Mouse (Mus musculus): ENCODE measurements at regions not wholly inside any gene's neighbourhood (a gene's known extent, or its start where the extent isn't known, plus 50 kb on each side); places are given as distances from the start of the nearest gene placed in this dataset.

DNA sequence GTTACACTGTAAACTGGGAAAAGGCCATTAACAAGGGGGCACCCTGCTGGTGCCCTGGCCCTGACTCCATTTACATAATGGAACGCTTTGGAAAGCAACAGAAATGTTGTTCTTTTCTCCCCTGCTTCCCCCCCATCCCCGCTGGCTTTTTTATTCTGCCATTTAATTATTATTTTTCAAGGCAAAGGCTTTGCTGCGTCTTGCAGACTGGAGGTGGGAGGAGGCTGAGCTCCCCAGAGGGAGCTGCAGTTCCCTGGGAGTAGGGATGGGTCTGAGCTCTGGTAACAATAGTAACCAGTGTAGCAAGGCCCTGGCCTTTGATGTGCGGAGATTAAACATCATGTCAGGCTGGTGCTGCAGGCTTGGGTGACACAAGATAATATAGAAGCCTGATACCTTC, 168.6 kb downstream of the Gadd45g start:
- H3K27ac ChIP-seq (ENCODE audit: control insufficient read depth, insufficient read depth, low read depth, low read length): no peak overlapping the region
- no peaks in the 10 kb centered on the region for H3K36me3 ChIP-seq (ENCODE audit: control insufficient read depth, insufficient read depth, low read length)
- H3K27me3 ChIP-seq (ENCODE audit: control insufficient read depth, insufficient read depth, low read length): no peaks in the 10 kb centered on the region
- TF ChIP-seq CTCF (IDR thresholded peaks at IDR 0.05; ENCODE audit: control insufficient read depth, insufficient read depth, insufficient replicate concordance, low read depth, low read length): no peak
- TF ChIP-seq POLR2A (IDR thresholded peaks at IDR 0.05; ENCODE audit: control insufficient read depth, low read depth, low read length): no peak
- H3K4me1 ChIP-seq (ENCODE audit: control insufficient read depth, insufficient read depth, low read length): no peaks in the 10 kb centered on the region; the same call in 1 of the 2 replicates
- H3K4me3 ChIP-seq (ENCODE audit: control insufficient read depth, low read depth, low read length): no peak overlapping the region

DNA sequence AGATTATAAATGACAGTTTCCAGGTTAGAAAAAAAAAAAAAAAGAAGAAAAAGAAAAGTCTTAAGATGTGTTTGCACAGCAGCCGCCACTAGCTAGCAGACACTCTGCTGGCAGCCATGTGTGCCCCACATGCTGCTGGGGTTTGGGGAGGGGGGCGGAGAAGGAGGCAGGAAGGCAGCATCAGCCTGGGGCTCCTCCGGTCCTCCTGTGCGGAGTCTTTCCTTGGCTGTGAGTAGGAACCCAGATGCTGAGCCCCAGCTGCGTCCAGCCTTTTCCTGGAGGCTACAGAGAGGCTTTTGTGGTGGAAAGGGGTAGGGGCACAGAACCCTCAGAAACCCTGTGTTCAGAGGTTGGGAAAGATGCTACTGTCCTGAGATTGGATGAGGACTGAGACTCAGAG, 169.0 kb downstream of the Gadd45g start:
- H3K4me1 ChIP-seq (ENCODE audit: control insufficient read depth, insufficient read depth, low read length): no peaks in the 10 kb centered on the region; the same call in 1 of the 2 replicates
- no peak overlapping the region for H3K27ac ChIP-seq (ENCODE audit: control insufficient read depth, insufficient read depth, low read depth, low read length)

DNA sequence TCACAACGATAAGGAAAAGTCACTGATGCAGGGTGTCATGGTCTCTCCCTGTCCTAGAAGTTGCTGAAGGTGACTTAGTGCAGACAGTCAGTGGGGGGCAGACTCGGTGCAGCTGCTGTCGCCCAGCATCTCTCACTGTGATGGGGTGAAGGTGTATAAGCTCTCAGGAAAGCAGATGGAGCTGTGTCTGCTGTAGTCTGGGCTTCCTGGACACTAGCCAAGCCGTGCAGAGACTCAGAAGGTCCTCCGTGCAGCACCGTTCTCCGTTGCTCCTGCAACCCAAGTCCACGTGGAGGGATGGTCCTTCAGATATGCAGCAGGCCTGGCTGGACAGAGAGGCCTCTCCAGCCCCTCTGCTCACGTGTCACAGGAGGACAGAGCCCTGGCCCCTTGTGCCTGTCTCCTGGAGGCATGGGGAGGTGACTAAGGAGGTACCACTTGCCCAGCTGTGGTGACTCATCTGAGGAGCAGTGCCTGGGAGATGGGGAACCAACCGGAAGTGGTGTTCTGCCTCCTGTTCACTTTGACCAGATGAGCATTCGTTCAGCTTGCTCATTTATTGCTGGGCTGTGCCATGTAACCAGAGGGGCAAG, 171.2 kb downstream of the Gadd45g start:
- Histone ChIP-seq H3K4me1 (ENCODE audit: control insufficient read depth, insufficient read depth, low read length) (no peaks in the 10 kb centered on the region; the same call in 1 of the 2 replicates), H3K27ac (ENCODE audit: control insufficient read depth, insufficient read depth, low read depth, low read length) (no peak overlapping the region)

More for the DNA sequence above, 169.0 kb downstream of the Gadd45g start:
- H3K36me3 ChIP-seq (ENCODE audit: control insufficient read depth, insufficient read depth, low read length): no peaks in the 10 kb centered on the region
- TF ChIP-seq CTCF (IDR thresholded peaks at IDR 0.05; ENCODE audit: control insufficient read depth, insufficient read depth, insufficient replicate concordance, low read depth, low read length): no peak
- TF ChIP-seq POLR2A (IDR thresholded peaks at IDR 0.05; ENCODE audit: control insufficient read depth, low read depth, low read length): no peak
- peak overlapping the region; percentile 61 for H3K4me3 ChIP-seq (ENCODE audit: control insufficient read depth, low read depth, low read length)
- no peaks in the 10 kb centered on the region for H3K27me3 ChIP-seq (ENCODE audit: control insufficient read depth, insufficient read depth, low read length)

DNA sequence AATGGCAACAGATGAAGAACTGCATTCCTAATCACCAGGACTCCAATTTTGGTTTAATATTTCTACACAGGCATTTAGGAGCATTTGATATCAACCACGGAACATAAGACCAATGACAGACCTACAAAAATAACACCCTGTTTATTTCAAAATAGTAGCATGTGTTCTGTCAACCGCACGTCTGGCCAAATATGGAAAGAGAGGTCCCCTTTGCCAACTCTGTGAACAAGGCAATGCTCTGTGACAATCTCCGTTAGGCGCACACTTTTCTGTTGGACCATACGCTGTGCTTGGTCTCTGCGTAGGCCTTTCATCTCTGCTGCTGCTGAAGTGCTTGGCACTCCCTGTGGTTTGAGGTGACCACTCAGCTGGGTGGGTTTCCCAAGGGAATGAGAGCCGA, 173.2 kb downstream of the Gadd45g start:
- TF ChIP-seq CTCF (IDR thresholded peaks at IDR 0.05; ENCODE audit: control insufficient read depth, insufficient read depth, insufficient replicate concordance, low read depth, low read length) (no peak), POLR2A (IDR thresholded peaks at IDR 0.05; ENCODE audit: control insufficient read depth, low read depth, low read length) (no peak)
- H3K27ac ChIP-seq (ENCODE audit: control insufficient read depth, insufficient read depth, low read depth, low read length): no peak overlapping the region
- H3K27me3 ChIP-seq (ENCODE audit: control insufficient read depth, insufficient read depth, low read length): no peaks in the 10 kb centered on the region
- no peaks in the 10 kb centered on the region; the same call in 1 of the 2 replicates for H3K4me1 ChIP-seq (ENCODE audit: control insufficient read depth, insufficient read depth, low read length)
- H3K36me3 ChIP-seq (ENCODE audit: control insufficient read depth, insufficient read depth, low read length): no peaks in the 10 kb centered on the region
- H3K4me3 ChIP-seq (ENCODE audit: control insufficient read depth, low read depth, low read length): no peak overlapping the region

More for the DNA sequence above, 171.2 kb downstream of the Gadd45g start:
- TF ChIP-seq POLR2A (IDR thresholded peaks at IDR 0.05; ENCODE audit: control insufficient read depth, low read depth, low read length): no peak
- TF ChIP-seq CTCF (IDR thresholded peaks at IDR 0.05; ENCODE audit: control insufficient read depth, insufficient read depth, insufficient replicate concordance, low read depth, low read length): no peak
- Histone ChIP-seq H3K4me3 (ENCODE audit: control insufficient read depth, low read depth, low read length) (no peak overlapping the region), H3K27me3 (ENCODE audit: control insufficient read depth, insufficient read depth, low read length) (no peaks in the 10 kb centered on the region), H3K36me3 (ENCODE audit: control insufficient read depth, insufficient read depth, low read length) (no peaks in the 10 kb centered on the region)

- H3K36me3 ChIP-seq (ENCODE audit: control insufficient read depth, insufficient read depth, low read length): no peaks in the 10 kb centered on the region
- no peak for TF ChIP-seq POLR2A (IDR thresholded peaks at IDR 0.05; ENCODE audit: control insufficient read depth, low read depth, low read length)
- no peak for TF ChIP-seq CTCF (IDR thresholded peaks at IDR 0.05; ENCODE audit: control insufficient read depth, insufficient read depth, insufficient replicate concordance, low read depth, low read length)
- no peak overlapping the region for H3K4me3 ChIP-seq (ENCODE audit: control insufficient read depth, low read depth, low read length)
- peaks cover 3% of the 10 kb centered on the region; the same call in 1 of the 2 replicates for H3K4me1 ChIP-seq (ENCODE audit: control insufficient read depth, insufficient read depth, low read length)
- no peak overlapping the region for H3K27ac ChIP-seq (ENCODE audit: control insufficient read depth, insufficient read depth, low read depth, low read length)
- H3K27me3 ChIP-seq (ENCODE audit: control insufficient read depth, insufficient read depth, low read length): no peaks in the 10 kb centered on the region
These were observed 174.7 kb downstream of the Gadd45g start for GRCm38 (mm10) chr13:52021150-52021549.

- TF ChIP-seq CTCF (IDR thresholded peaks at IDR 0.05; ENCODE audit: control insufficient read depth, insufficient read depth, insufficient replicate concordance, low read depth, low read length) (no peak), POLR2A (IDR thresholded peaks at IDR 0.05; ENCODE audit: control insufficient read depth, low read depth, low read length) (no peak)
- H3K27ac ChIP-seq (ENCODE audit: control insufficient read depth, insufficient read depth, low read depth, low read length): no peak overlapping the region
- H3K4me3 ChIP-seq (ENCODE audit: control insufficient read depth, low read depth, low read length): no peak overlapping the region
- no peaks in the 10 kb centered on the region for H3K36me3 ChIP-seq (ENCODE audit: control insufficient read depth, insufficient read depth, low read length)
- H3K27me3 ChIP-seq (ENCODE audit: control insufficient read depth, insufficient read depth, low read length): no peaks in the 10 kb centered on the region
- H3K4me1 ChIP-seq (ENCODE audit: control insufficient read depth, insufficient read depth, low read length): peaks cover 3% of the 10 kb centered on the region; the same call in 1 of the 2 replicates
These were observed 175.3 kb downstream of the Gadd45g start for GRCm38 (mm10) chr13:52021828-52022227.

DNA sequence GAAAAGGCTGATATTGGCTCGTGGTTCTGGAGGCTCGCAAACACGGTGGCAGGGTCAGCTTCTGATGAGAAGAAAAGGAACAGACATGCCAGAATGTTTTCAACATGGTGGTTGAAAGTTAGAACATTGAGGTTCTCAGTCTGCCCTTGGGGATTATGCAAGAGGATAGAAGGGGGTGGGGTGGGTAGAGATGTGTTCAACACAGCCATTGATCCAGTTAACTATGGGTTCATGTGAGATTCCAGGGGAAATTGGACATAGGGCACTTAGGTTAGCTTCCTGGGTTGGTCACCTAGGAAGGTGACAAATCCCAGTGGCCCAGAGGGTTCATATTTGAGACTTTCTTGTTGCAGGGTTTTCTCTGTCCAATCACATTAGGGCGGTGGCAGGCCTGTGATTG, 176.1 kb downstream of the Gadd45g start:
- Histone ChIP-seq H3K4me1 (ENCODE audit: control insufficient read depth, insufficient read depth, low read length) (peaks cover 3% of the 10 kb centered on the region; the same call in 1 of the 2 replicates), H3K27me3 (ENCODE audit: control insufficient read depth, insufficient read depth, low read length) (no peaks in the 10 kb centered on the region), H3K4me3 (ENCODE audit: control insufficient read depth, low read depth, low read length) (no peak overlapping the region), H3K36me3 (ENCODE audit: control insufficient read depth, insufficient read depth, low read length) (no peaks in the 10 kb centered on the region), H3K27ac (ENCODE audit: control insufficient read depth, insufficient read depth, low read depth, low read length) (no peak overlapping the region)
- TF ChIP-seq POLR2A (IDR thresholded peaks at IDR 0.05; ENCODE audit: control insufficient read depth, low read depth, low read length): no peak
- TF ChIP-seq CTCF (IDR thresholded peaks at IDR 0.05; ENCODE audit: control insufficient read depth, insufficient read depth, insufficient replicate concordance, low read depth, low read length): no peak
